Mouse (Mus musculus): Measurements from ENCODE around the gene Diras1.

DNA sequence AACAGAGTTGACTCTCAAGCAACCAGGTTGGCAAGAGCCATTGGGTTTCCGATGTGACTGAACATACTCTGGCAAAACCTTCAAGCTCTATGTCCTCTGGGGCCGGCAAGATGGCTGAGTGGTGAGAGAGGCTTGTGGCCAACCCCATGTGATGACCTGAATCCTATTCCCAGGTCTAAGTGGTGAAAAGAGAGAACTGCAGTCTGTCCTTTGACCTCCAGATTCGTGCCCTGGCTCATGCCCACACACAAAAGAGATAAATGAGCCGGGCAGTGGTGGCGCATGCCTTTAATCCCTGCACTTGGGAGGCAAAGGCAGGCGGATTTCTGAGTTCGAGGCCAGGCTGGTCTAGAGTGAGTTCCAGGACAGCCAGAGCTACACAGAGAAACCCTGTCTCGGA lies 55.3 kb downstream of the Diras1 start:
- no peak for TF ChIP-seq GATA1 (IDR thresholded peaks at IDR 0.05; ENCODE audit: borderline replicate concordance, low read length)
- no peak for TF ChIP-seq FLI1 (IDR thresholded peaks at IDR 0.05; ENCODE audit: low read length)
